Mouse (Mus musculus): ENCODE data around the gene Nuak2.

Gene Nuak2

GRCm38 (mm10) chr1:132298801-132299464 is 17.0 kb upstream of the Nuak2 start:
- DNase-seq, result peak; percentile 59

- DNase-seq, result no peak
Measured at GRCm38 (mm10) chr1:132299744-132300143, 16.2 kb upstream of the Nuak2 start.

GRCm38 (mm10) chr1:132301242-132301641 is 14.7 kb upstream of the Nuak2 start:
- no peak for DNase-seq

GRCm38 (mm10) chr1:132302341-132302866 is 13.5 kb upstream of the Nuak2 start:
- DNase-seq, result peak; percentile 3

- DNase-seq, result peak; percentile 50
Measured at GRCm38 (mm10) chr1:132304618-132305214, 11.2 kb upstream of the Nuak2 start.

- peak; percentile 61 for DNase-seq
Measured at GRCm38 (mm10) chr1:132306160-132306559, 9.8 kb upstream of the Nuak2 start.

- DNase-seq, result no peak
Measured at GRCm38 (mm10) chr1:132306808-132307207, 9.1 kb upstream of the Nuak2 start.

GRCm38 (mm10) chr1:132307962-132308361 is 8.0 kb upstream of the Nuak2 start:
- DNase-seq, result no peak

- DNase-seq, result no peak
Measured at GRCm38 (mm10) chr1:132308674-132309073, 7.3 kb upstream of the Nuak2 start.

- DNase-seq, result peak; percentile 90
Measured at GRCm38 (mm10) chr1:132310754-132311153, 5.2 kb upstream of the Nuak2 start.

GRCm38 (mm10) chr1:132311174-132311859 is 4.6 kb upstream of the Nuak2 start:
- peak; percentile 52 for DNase-seq

- DNase-seq, result no peak
Measured at GRCm38 (mm10) chr1:132312043-132312442, 3.9 kb upstream of the Nuak2 start.

GRCm38 (mm10) chr1:132312703-132313102 is 3.2 kb upstream of the Nuak2 start:
- DNase-seq, result peak; percentile 85

GRCm38 (mm10) chr1:132316625-132316994 is 684 bp downstream of the Nuak2 start:
- no peak for DNase-seq

GRCm38 (mm10) chr1:132317413-132317812 is 1.5 kb downstream of the Nuak2 start:
- DNase-seq, result peak; percentile 67

GRCm38 (mm10) chr1:132317894-132318863 is 2.3 kb downstream of the Nuak2 start:
- DNase-seq, result no peak

GRCm38 (mm10) chr1:132319242-132319641 is 3.3 kb downstream of the Nuak2 start:
- peak; percentile 90 for DNase-seq

GRCm38 (mm10) chr1:132321821-132322580 is 6.1 kb downstream of the Nuak2 start:
- DNase-seq, result no peak

GRCm38 (mm10) chr1:132322711-132323542 is 7.0 kb downstream of the Nuak2 start:
- DNase-seq, result peak; percentile 58

- peak; percentile 73 for DNase-seq
Measured at GRCm38 (mm10) chr1:132326777-132327176, 10.9 kb downstream of the Nuak2 start.

- DNase-seq, result no peak
Measured at GRCm38 (mm10) chr1:132327477-132327876, 11.6 kb downstream of the Nuak2 start.
